In genomic region chr14:56988621-56989020, GRCm38 (mm10) we compare ENCODE assay signal across 27 mouse cellular contexts.
"Had no signal": no experiment of that assay in that cellular context is flagged by ENCODE, and none has a peak within 500 bp of the region (broad histone marks: within the 10 kb centered on the region; RNA-seq: fewer than 3 reads in every experiment).

No protein-coding gene starts in this region.

- ATAC-seq: hindbrain, postnatal 0 days; intestine, embryonic 16.5 days; liver, embryonic 12.5 days had no signal

- H3K4me1 ChIP-seq: heart, embryonic 10.5 days; heart, embryonic 13.5 days; heart, embryonic 15.5 days; hindbrain, embryonic 13.5 days; hindbrain, embryonic 15.5 days; kidney, embryonic 15.5 days; limb, embryonic 13.5 days; limb, embryonic 15.5 days; liver, embryonic 12.5 days had no signal

- H3K9me3 ChIP-seq: heart, embryonic 10.5 days; heart, embryonic 13.5 days; heart, embryonic 15.5 days; hindbrain, embryonic 13.5 days; hindbrain, embryonic 15.5 days; kidney, embryonic 15.5 days; limb, embryonic 13.5 days; limb, embryonic 15.5 days; liver, embryonic 12.5 days had no signal

- H3K36me3 ChIP-seq: heart, embryonic 10.5 days; heart, embryonic 13.5 days; heart, embryonic 15.5 days; hindbrain, embryonic 13.5 days; hindbrain, embryonic 15.5 days; kidney, embryonic 15.5 days; limb, embryonic 13.5 days; limb, embryonic 15.5 days; liver, embryonic 12.5 days had no signal

- DNase-seq: gastrocnemius, adult 2 months; gastrocnemius, postnatal 14 days; gastrocnemius, postnatal 36 days; heart, adult 18-20 months; heart, postnatal 14 days; heart, postnatal 36 days; kidney, adult 11 months; kidney, adult 2 months; kidney, adult 9 months; kidney, postnatal 14 days; kidney, postnatal 36 days; layer of hippocampus, adult 9-11 months; layer of hippocampus, postnatal 36 days; left cerebral cortex, postnatal 4 days had no signal

- H3K27me3 ChIP-seq: heart, embryonic 13.5 days; heart, embryonic 15.5 days; hindbrain, embryonic 13.5 days; hindbrain, embryonic 15.5 days; kidney, embryonic 15.5 days; limb, embryonic 13.5 days; limb, embryonic 15.5 days; liver, embryonic 12.5 days had no signal

- H3K4me3 ChIP-seq: gastrocnemius, adult 2 months; heart, embryonic 10.5 days; heart, embryonic 13.5 days; heart, embryonic 15.5 days; hindbrain, embryonic 13.5 days; hindbrain, embryonic 15.5 days; kidney, embryonic 15.5 days; limb, embryonic 13.5 days; limb, embryonic 15.5 days; liver, embryonic 12.5 days had no signal

- H3K27ac ChIP-seq: gastrocnemius, adult 2 months; heart, embryonic 10.5 days; heart, embryonic 13.5 days; heart, embryonic 15.5 days; hindbrain, embryonic 13.5 days; hindbrain, embryonic 15.5 days; hindbrain, postnatal 0 days; kidney, embryonic 15.5 days; kidney, postnatal 0 days; limb, embryonic 13.5 days; limb, embryonic 15.5 days; liver, embryonic 12.5 days; liver, embryonic 14.5 days had no signal

- H3K9ac ChIP-seq: heart, embryonic 13.5 days; heart, embryonic 15.5 days; hindbrain, embryonic 13.5 days; hindbrain, embryonic 15.5 days; kidney, embryonic 15.5 days; limb, embryonic 13.5 days; limb, embryonic 15.5 days; liver, embryonic 12.5 days; liver, embryonic 14.5 days had no signal

- H3K4me2 ChIP-seq: heart, embryonic 13.5 days; heart, embryonic 15.5 days; hindbrain, embryonic 13.5 days; hindbrain, embryonic 15.5 days; kidney, embryonic 15.5 days; limb, embryonic 13.5 days; limb, embryonic 15.5 days; liver, embryonic 12.5 days had no signal
